Mouse (Mus musculus) heart, adult 2 months (tissue): ENCODE measurements around the gene Rprd1b.

Experiments
- CTCF ChIP-seq: fragments of 200-600 bp; IDR thresholded peaks from 2 replicates; pipeline ENCODE4 v1.8.1; 2022; ENCODE audit warnings: antibody characterized with exemption, mild to moderate bottlenecking, moderate library complexity
- POLR2A ChIP-seq: fragments of 200-500 bp; IDR thresholded peaks from 2 replicates; pipeline ENCODE4 v1.6.1; 2011; ENCODE audit warnings: mild to moderate bottlenecking, low read depth, low read length, control low read depth; ENCODE audit not compliant: insufficient read depth

DNA sequence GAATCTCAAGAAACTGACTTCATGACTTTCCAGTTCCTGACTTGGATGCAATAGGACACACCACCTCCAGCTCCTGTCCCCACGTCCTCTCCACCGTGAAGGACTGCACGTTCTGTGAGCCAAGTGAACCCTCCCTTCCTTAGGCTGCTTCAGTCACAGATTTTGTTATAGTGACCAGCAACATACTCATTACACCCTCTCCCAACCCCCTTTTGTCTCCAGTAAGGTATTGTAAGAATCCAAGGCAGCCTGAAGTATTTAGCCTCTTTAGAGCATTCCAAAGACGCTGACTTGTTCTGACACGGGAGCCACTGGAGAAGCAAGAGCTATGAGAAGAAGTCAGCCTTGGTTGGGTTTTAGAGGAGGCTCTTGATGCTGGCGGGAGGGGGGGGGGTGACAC, 141.1 kb downstream of the Rprd1b start:
- TF ChIP-seq CTCF: no peak
- no peak for TF ChIP-seq POLR2A
